Mouse (Mus musculus) cerebellum, adult 2 months (tissue): ENCODE measurements around the gene Ctps. TPM values are rescaled to one million over a fixed set of nuclear protein-coding genes. Genes with fewer than 3 reads are reported as not detected.
"Not testable (repeated sequence)": the region's sequence is repeated elsewhere in the genome, so short reads cannot be mapped to it uniquely, and the experiment has no call there.

Source experiments
- DNase-seq, 2 experiments: peaks; one replicate each; pipeline ENCODE4 v3.0.0; 2021
- H3K27ac ChIP-seq: fragments of 200-500 bp; 2 replicates; pipeline ENCODE4 v1.5.1; 2012; ENCODE audit warnings: low read length, control low read depth, inconsistent platforms; ENCODE audit not compliant: insufficient read depth
- H3K27me3 ChIP-seq: fragments of 200-500 bp; 2 replicates; pipeline ENCODE4 v1.6.1; 2012; ENCODE audit warnings: inconsistent platforms, mild to moderate bottlenecking, low read length, moderate library complexity; ENCODE audit not compliant: control insufficient read depth, insufficient read depth
- H3K4me1 ChIP-seq: fragments of 200-500 bp; 2 replicates; pipeline ENCODE4 v1.6.1; 2011; ENCODE audit warnings: low read length; ENCODE audit not compliant: control insufficient read depth, insufficient read depth
- H3K4me3 ChIP-seq: fragments of 200-500 bp; replicated peaks from 2 replicates; pipeline ENCODE3; 2011; ENCODE audit warnings: mild to moderate bottlenecking, low read depth, low read length, control low read depth; ENCODE audit not compliant: insufficient read depth
- CTCF ChIP-seq: fragments of 200-500 bp; IDR thresholded peaks from 2 replicates; pipeline ENCODE4 v1.5.1; 2011; ENCODE audit warnings: low read depth, mild to moderate bottlenecking, control low read depth, low read length, moderate library complexity, borderline replicate concordance; ENCODE audit not compliant: insufficient read depth
- POLR2A ChIP-seq: fragments of 200-500 bp; IDR thresholded peaks from 2 replicates; pipeline ENCODE4 v1.6.1; 2011; ENCODE audit warnings: low read length, control low read depth, borderline replicate concordance; ENCODE audit not compliant: insufficient read depth
- WGBS: fragments of 180-500 bp; shearing (Covaris S2); methylation state at CpG from one replicate; pipeline ENCODE4 v1.1.7; 2018; 5-methylcytosine and 5-hydroxymethylcytosine counted together
- polyA plus RNA-seq: library from polyadenylated mRNA; depleted of rRNA; stranded (reverse); fragments of >200 nt; gene quantifications from 2 replicates; pipeline ENCODE4 v1.2.3, GENCODE M21; 2012

Ctps gene
- polyA plus RNA-seq, 1 experiment, result 28.8 TPM

GRCm38 (mm10) chr4:120611005-120611404 is 40.9 kb upstream of the Ctps start:
- DNase-seq, result no peak
- WGBS, result 79% methylated on average over 3 of the region's 3 CpGs
- H3K4me1 ChIP-seq, result peaks cover 39% of the 10 kb centered on the region
- no peaks in the 10 kb centered on the region for H3K27me3 ChIP-seq
- H3K4me3 ChIP-seq, result no peak overlapping the region
- no peak for TF ChIP-seq CTCF
- TF ChIP-seq POLR2A, result no peak
- H3K27ac ChIP-seq, result 0 out of 2 replicates have a peak overlapping the region, but pooled peaks have one; percentile 57

DNA sequence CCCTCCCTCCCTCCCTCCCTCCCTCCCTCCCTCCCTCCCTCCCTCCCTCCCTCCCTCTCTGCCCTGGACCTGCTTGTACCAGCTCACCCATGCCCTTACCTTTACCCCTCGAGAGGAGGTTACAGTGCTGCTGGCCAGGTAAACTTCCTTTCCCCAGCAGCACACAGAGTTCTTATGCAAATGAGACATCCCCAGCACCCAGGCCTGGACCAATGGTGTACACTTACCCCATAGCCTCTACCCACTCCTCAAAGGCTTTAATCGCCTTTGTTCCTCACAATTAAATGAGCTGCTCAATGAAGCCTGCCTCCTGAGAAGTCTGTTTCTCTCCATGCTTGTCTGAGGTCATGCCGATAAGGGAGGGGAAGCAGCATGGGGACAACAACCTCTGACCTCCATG is 36.9 kb upstream of the Ctps start:
- peaks cover 18% of the 10 kb centered on the region for H3K4me1 ChIP-seq
- 34% methylated on average over 3 of the region's 3 CpGs for WGBS
- TF ChIP-seq CTCF, result no peak
- no peak for TF ChIP-seq POLR2A
- no peaks in the 10 kb centered on the region for H3K27me3 ChIP-seq
- no peak overlapping the region for H3K27ac ChIP-seq
- H3K4me3 ChIP-seq, result no peak overlapping the region
- no peak for DNase-seq

GRCm38 (mm10) chr4:120602669-120603068 is 32.6 kb upstream of the Ctps start:
- Histone ChIP-seq H3K4me1 (peaks cover 9% of the 10 kb centered on the region), H3K27ac (no peak overlapping the region), H3K4me3 (no peak overlapping the region), H3K27me3 (no peaks in the 10 kb centered on the region)
- 30% methylated on average over 3 of the region's 3 CpGs for WGBS
- DNase-seq, result no peak
- TF ChIP-seq CTCF (no peak), POLR2A (no peak)

DNA sequence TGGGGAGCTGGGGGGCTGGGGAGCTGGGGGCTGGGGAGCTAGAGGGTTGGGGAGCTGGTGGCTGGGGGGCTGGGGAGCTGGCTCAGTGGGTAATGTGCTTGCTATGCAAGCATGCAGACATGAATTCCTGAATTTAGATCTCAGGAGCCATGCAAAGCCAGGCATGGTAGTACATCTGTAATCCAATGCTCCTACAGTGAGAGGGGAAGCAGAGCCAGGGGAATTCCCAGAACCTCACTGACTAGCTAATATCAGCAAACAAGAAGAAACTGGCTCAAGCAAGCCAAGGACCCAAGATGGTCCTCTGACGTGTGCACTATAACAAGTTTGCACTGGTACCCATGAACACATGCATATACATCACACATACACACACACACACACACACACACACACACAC is 31.7 kb upstream of the Ctps start:
- 63% methylated on average over 1 of the region's 1 CpGs for WGBS
- TF ChIP-seq POLR2A (no peak), CTCF (no peak)

DNA sequence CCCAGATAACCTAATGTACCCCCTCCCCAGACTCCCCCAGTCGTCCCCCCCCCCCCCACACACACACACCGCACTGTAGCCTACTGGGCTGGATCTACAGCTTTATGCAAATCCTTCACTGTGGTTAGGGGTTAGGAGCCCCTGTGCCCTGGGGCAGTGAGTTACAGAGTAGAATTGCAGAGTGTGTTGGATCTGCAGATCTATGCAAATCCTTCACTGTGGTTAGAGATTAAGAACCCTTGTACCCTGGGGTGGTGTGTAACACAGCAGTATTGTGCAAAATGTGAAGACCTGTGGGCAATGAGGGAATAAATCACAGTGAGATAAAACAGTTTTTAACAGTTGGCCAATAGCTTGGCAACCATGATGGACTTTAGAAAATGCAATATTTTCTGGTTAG is 28.8 kb upstream of the Ctps start:
- no peak overlapping the region for H3K4me3 ChIP-seq
- TF ChIP-seq CTCF (no peak), POLR2A (no peak)
- 42% methylated on average over 2 of the region's 2 CpGs for WGBS
- peaks cover 6% of the 10 kb centered on the region for H3K4me1 ChIP-seq
- DNase-seq, result no peak
- no peak overlapping the region for H3K27ac ChIP-seq
- H3K27me3 ChIP-seq, result no peaks in the 10 kb centered on the region

More for the DNA sequence above, 31.7 kb upstream of the Ctps start:
- no peak overlapping the region for H3K27ac ChIP-seq
- H3K27me3 ChIP-seq, result no peaks in the 10 kb centered on the region
- H3K4me1 ChIP-seq, result peaks cover 6% of the 10 kb centered on the region
- DNase-seq, result no peak
- no peak overlapping the region for H3K4me3 ChIP-seq

- not testable (repeated sequence) for H3K4me3 ChIP-seq, DNase-seq, H3K27me3 ChIP-seq, H3K27ac ChIP-seq, H3K4me1 ChIP-seq
- 91% methylated on average over 1 of the region's 1 CpGs for WGBS
Observed at GRCm38 (mm10) chr4:120596210-120596609, 26.1 kb upstream of the Ctps start.

GRCm38 (mm10) chr4:120590973-120591372 is 20.9 kb upstream of the Ctps start:
- Histone ChIP-seq H3K4me3 (no peak overlapping the region), H3K4me1 (peaks cover 6% of the 10 kb centered on the region), H3K27me3 (no peaks in the 10 kb centered on the region), H3K27ac (no peak overlapping the region)
- DNase-seq, result no peak
- TF ChIP-seq POLR2A (no peak), CTCF (no peak)
- 79% methylated on average over 4 of the region's 4 CpGs for WGBS

DNA sequence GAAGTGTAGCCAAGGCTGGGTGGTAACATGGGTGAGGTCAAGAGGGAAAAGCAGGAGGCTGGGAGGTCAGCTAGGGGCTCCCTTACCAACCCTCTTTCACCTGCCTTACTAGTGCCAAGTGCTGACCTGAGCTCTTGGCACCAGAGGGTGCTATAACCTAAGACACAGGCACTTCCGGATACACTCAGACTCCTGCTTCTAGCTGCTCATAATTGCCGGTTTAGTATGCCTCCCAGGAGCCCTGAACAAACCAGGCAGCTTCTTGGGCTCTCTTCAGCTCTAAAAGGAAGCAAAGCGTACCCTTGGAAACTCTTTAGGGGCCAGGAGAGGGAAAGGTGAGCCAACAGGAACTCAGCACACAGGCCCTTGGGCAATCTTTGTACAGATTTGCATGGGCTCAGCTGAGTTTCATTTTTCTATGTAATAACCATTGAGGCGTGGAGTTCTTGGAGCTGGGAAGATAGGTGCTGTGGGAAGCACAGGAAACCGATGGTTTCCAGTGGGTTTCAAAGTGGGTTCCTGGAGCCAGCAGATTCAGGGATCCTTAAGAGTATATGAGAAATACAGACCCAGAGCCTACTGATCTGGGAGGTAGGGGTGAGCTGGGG is 19.8 kb upstream of the Ctps start:
- 24% methylated on average over 5 of the region's 5 CpGs for WGBS
- no peaks in the 10 kb centered on the region for H3K27me3 ChIP-seq
- peak overlapping the region; percentile 30 for H3K4me3 ChIP-seq
- peak; percentile 99 for TF ChIP-seq CTCF
- TF ChIP-seq POLR2A, result no peak
- H3K27ac ChIP-seq, result peak overlapping the region; percentile 58
- peaks cover 6% of the 10 kb centered on the region for H3K4me1 ChIP-seq
- DNase-seq, result peak; percentile 78 to 81
